Mouse (Mus musculus) layer of hippocampus, adult 11-12 months (tissue): ENCODE data around the gene Prkg2.

Experiments used
- DNase-seq: peaks from one replicate; pipeline ENCODE4 v3.0.0; 2022; ENCODE audit warnings: low spot score

Prkg2 gene

DNA sequence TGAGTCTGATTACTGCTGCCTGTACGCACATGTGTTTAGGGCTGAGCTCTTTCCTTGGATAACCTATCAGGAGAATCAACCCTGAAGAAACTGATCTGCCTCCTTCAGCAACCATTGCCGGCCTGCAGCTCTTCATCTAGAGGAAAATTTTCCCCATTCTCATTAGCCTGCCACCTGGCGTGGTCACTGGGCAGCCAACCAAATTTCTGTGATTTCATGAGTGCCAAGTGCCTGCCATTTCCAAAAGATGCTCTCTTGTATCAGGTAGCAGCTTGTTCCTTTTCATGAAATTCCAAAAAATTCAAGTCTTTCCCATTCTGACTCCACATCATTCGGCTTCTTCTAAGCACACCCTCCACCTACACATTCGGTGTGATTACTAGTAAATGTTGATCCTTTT is 136.2 kb downstream of the Prkg2 start:
- DNase-seq: no peak

DNA sequence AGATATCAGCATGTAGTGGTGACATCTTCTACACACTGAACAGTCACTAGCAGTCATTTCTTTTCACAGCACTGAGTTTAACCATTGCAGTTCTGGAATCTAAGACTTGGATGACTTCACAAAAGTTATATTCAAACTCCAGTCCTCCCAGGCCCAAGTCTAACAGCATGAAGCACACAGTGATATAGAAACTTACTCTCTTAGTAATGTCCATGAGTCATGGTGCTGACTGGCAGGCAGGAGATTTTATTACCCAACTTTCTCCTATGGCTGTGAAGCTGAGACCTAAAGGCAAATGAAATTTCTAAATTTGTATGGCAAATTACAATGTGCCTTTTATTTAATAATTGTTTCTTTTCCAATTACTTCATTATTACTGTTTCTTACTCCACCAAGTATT is 139.2 kb downstream of the Prkg2 start:
- no peak for DNase-seq

DNA sequence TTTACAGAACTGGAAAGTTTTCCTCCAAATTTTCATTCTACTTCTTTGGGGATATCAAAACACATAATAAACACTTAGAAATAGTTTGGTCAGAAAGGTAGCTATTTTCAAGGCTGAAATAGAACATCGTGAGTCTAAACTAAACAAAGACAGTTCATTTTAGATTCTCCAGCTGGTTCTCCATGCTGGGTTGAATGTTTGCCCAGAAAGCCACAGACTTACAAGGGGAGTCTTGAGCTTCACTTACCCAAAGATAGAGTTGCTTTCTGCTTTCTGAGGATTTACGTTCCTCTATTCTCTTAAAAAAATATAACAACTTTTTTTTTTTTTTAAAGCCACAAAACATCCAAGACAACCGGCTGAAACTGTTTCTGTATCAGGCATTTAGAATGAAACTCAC is 142.9 kb downstream of the Prkg2 start:
- DNase-seq: peak; percentile 5

DNA sequence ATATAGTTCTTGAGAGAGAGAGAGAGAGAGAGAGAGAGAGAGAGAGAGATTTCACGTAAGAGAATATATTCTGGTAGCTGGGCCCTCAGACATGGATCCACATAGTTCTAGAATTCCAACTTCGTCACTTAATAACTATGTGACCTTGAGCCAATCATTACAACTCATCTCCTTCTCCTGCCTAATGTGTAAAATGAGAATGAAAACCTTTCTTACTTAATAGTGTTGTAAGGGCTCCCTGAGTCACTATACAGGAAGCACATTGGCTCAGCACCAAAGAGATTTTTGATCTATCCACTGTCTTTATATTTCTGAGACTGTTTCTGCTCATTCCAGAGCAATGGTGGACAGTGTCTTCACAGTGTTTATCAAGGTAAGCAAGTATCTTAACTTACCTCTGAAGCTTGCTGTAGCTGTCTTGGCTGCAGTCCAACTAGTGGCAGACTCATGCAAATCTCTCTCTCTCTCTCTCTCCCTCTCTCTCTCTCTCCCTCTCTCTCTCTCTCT is 146.6 kb downstream of the Prkg2 start:
- no peak for DNase-seq

DNA sequence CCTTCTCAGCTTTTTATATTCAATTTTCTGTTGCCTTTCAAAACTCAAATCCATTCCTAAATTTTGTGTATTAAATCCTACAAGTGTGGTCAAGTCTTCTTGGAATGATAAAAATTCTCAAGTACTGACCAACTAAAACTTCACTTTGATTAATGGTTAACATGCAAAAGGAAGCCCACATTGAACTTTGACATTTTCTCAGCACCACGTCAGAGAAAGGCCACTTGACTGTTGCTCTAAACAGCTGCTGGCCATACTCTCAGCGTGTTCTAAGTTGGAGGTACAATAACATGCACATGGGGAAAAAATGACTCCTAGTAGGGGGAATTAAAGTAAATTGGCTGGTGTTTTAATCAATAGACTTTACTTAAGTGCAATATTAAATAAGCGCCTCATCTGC is 155.1 kb downstream of the Prkg2 start:
- DNase-seq: no peak
